Mouse (Mus musculus) CD4-positive, CD25-positive, alpha-beta regulatory T cell, adult 2 months (primary cell): ENCODE measurements at regions not wholly inside any gene's neighbourhood (a gene's known extent, or its start where the extent isn't known, plus 50 kb on each side); places are given as distances from the start of the nearest gene placed in this dataset.

Source experiments
- DNase-seq: peaks from one replicate; pipeline ENCODE4 v3.0.0-alpha.2; 2012; ENCODE audit warnings: low read depth, low spot score

DNA sequence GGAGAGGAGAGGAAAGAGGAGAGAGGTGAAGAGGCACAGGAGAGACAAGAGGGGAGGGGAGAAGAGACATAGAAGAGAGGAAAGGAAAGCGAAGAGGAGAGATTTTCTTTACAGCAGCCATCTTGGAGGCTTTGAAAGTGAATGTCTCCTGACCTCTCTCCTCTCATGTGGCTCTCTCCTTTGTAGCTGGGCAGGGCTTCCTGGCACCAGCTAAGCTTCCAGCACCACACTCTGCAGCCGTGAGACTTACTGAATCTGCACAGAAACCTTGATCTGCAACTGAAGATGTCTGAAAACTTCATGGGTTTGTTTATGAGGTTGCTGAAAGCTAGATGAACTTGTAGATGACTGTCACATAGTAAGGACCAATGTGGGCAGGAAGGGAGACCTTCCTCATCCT is 471.6 kb upstream of the 3110018I06Rik start:
- DNase-seq: peak; percentile 28

DNA sequence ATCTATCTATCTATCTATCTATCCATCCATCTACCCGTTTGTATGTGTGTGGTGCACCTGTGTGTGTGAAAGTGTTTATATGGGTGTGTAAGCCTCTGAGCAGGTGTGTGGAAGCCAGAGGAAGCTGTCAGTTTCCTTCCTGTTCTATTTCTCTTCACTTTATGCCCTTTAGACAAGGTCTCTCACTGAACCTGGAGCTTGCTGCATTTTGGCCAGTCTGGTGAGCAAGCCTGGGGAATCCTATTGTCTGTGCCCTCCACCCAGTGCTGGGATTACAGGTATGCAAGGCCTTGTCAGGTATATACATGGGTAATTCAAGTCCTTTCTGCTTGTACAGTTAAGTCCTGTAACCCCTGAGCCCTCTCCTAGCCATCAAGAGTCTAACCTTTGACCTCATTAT is 466.6 kb upstream of the 3110018I06Rik start:
- DNase-seq: peak; percentile 26

DNA sequence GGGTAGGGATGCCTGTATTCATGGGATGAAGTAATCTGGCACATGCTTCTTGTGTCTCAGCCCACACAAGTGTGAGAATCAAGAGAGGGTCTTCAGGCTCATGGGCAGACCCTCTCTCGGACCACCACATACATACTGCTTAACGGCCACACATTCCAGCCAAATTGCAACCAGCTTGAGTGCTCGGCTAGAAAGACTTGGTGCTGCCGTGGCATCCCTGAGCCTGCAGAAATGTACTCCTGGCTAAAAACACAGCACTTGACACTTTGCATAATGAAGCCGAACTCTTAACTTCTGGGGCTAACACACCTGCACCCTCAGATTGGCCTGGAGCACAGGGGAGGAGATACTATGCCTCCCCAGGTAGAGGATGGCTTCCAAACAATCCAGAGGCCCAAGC is 461.6 kb upstream of the 3110018I06Rik start:
- DNase-seq: no peak

DNA sequence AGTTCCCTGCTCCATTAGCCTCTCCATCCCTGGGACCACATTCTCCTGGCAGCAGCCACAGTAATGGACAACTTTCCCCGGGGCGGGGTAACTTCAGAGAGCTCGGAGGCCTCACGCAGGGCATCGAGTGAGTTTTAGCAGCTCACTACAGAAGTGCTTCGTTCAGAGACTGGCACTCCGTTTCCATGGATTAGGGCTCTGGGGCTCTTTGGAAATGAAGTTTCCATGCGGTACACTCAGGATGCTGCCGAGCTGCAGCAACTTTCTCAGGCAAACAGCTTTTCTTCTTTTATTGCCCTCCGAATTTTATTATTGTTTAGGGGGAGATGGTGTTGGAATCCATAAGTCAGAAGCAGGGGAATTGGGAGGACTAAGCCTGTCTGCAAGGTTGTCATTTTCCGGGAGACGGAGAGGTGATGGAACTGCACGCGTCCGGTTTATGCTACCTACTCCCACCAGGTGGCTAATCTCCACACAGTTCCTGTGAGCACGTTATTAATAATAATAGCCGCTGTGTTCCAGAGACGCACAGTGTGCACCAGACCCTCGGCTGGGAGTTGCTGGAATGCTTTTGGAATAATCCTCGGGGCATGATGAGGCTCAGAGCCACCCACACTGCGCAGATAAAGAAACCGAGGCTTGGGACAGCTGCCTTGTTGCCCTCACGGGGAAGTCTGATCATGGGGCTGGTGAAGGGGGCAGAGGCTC is 460.4 kb upstream of the 3110018I06Rik start:
- no peak for DNase-seq

DNA sequence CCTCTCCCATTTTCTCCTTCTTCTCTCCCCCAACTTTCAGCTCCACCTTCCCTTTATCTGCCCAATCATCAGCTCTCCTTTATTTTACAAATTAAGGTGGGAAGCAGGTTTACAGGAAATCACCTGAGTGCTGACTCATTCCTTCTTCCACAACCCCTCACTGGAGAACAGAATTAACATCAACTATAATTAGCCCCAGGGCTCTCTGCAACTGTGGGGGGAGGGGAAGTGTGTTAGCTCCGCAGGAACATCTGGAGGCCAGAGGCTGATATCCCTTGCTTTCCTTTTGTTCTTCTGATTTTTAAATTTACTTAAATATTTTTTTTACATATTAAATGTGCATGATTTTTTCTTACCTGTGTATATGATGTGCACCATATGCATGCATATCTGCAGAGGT is 459.4 kb upstream of the 3110018I06Rik start:
- DNase-seq: no peak

DNA sequence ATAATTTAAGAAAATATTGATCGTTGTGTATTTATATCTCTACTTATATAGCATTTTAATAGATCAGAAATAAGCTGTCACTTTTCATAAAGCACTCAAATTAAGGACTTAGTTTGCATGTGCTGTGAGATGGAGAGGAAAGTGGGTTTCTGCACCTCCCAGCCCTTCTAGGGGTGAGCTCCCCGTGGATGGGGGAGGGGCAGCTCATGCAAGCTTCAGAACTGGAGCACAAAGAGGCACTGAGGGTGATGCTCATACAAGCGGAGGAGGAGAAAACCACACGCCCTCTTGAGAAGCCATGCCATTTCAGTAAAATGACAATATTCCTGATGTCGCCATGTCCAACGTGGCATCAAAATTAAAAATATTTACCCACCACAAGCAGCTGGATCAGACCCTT is 452.1 kb upstream of the 3110018I06Rik start:
- DNase-seq: no peak

DNA sequence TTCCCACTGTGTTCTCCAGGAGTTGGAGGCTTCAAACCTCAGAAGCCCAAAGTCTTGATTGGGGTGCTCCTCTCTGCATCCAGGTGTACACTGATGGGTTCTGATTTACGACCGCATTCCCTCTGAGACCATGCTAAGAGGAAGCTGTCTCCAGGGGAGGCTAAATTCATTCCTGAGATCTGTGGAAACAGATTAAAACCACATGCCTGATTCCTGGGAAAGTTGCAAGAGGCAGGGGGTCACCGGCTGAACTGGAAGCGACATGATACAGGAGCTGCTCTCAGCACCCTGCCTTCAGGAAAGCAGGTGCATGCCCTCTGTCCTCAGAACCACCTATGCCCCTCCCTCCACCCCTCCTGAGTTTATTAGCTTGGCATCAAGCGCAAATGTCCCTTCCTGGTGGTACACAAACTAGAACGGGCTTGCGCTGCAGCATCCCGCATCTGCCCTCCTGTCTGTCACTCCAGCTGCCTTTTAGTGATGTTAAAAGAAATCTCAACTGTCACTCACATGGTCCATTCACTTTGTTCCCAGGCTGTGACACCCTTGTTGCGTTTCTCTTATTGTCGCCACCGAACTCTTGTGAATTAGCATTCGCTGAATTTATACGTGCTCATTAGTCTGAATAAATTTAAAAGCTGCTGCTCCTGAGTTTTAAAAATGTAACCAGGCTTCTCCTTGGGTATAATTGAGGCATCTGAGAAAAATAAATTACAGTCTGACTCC is 446.3 kb upstream of the 3110018I06Rik start:
- no peak for DNase-seq

DNA sequence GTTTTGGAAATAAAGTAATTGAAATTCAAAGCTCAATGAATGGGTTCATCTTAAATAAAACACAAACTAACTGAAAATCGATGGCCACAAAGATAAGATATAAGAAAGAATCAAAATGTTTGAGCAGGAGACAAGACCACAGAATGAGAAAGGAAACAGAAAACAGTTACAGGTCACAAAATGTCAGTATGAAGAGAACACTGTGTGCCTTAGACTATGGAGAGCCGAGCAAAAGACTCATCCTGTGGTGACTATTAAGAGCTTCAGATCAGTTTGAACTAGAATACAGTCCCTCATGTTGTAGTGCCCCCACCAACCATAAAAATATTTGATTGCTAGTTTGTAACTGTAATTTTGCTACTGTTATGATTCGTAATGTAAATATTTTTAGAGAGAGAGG is 441.9 kb upstream of the 3110018I06Rik start:
- DNase-seq: peak; percentile 40

DNA sequence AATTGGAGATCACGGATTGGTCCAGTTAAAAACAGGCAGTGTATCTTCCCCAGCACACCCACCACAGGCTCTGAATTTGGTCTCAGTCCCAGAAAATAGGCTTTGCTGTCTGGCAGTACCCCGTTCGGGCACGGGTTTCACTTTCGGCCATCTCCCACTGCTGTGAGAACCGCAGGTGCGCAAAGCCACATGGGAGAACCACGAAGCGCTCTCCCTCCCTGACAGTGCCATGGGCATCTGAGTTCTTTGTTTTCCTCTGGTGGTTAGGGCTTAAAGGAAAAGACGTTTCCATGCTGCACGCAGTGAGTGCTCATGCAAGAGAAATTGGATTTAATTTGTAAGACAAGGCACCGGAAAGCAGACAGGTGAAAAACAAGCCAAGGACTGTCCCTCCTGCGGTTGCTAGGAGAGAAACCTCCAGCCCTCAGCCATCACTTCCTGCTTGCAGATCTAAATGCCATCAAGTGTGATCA is 441.3 kb upstream of the 3110018I06Rik start:
- DNase-seq: peak; percentile 78

DNA sequence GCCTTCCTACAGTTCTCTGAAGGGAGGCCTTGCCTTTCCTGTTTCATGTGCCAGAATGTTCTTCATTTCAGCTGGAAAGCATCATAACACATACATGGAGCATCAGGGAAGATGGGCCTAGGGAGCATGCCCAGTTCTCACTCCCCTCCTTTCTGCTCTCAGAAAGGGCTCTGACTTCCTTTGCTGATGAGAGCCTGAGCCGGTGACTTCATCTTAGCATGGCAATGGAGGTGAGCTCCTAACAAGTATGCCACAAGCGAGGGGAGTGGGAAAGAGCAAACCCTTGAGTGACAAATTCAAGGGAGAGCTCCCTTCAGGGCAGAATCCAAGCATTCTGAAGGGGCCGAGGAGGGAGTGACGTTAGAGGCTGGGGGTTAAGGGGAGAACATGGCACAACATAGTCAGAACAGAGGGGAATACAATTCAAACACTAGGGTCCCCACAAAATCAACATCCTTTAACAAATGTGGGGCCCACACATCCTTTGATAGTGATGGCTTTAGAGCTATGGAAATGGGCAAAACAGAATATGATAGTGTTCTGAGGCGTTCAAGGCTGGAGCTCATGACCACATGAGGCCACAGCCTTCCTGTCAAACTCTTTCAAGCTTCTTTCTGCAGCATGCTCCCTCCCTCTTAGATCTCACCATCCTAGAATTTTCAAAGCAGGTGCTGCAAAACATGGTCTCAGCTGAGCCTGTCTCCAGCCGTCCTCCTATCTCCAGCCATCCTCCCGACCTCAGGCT is 437.4 kb upstream of the 3110018I06Rik start:
- peak; percentile 26 for DNase-seq

DNA sequence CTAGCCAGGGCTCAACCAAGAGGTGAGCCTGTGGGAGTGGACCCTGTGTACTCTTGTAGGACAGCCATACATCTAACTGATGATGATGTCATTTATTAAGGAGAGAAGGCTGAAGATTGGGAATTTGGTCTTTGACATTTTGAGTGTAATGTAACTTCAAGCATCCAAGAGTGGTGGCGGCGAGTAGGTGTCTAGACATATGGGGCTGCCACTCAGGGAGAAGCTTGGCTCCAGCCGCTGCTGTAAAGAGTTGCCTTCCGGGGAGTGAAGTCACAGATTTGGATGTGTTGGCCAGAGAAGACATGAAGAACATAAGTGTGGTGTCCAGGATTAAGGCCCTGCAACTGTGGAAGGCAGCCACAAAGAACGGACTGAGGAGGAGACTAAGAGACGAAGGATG is 436.3 kb upstream of the 3110018I06Rik start:
- DNase-seq: no peak

DNA sequence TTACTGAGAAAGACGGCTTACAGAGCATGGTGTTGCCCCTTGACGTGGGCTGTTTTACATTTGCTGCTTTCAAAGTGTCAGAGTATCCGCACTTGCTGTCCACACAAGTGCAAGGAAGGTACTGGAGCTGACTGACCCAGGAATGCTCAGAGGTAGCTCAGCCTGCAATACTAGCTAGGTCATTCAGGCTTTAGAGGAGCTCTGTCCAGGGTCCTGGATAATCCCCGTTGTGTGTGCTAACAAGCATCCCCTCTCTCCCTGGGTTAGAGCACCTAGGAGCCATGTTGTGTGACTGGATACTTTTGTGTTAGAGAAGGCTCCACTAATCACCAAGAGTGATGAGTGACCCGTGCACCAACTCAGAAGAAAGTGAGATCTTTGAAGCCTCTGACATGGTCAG is 431.9 kb upstream of the 3110018I06Rik start:
- DNase-seq: peak; percentile 22

DNA sequence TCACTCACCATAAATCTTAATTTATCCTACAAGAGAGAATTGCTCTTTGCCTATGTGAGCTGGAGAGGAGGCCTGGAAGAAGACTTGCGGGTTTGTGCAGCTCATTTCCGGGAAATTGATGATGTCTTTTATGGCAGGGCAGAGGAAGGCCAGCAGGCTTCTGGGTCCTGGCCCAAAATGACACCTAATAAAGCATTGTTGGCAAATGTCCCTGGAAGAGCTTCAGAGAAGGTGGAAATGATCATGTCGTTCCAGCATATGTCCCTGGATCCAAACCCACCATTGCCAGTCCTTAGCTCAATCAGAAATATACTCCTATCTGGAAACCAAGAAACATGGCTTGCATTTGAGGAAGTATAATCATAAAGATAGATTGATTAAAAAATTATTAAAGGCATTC is 427.9 kb upstream of the 3110018I06Rik start:
- DNase-seq: no peak

DNA sequence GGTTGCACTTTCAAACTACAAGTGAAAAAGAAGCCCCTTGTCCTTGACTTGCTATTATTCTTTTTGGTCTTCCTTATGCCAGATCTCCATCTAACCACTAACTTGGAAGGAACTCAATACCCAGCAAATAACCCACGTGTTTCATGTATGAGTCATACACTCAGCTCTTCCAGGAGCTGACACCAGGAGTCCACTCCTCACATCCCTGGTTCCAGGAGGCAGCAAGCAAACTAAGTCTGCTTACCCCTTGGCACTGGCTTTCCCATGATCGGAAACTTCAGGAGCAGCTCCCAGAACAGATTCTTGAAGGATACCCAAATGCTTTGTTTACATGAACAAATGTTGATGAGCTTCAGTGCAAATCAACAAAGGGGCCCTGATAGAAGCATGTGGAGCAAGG is 421.1 kb upstream of the 3110018I06Rik start:
- no peak for DNase-seq

DNA sequence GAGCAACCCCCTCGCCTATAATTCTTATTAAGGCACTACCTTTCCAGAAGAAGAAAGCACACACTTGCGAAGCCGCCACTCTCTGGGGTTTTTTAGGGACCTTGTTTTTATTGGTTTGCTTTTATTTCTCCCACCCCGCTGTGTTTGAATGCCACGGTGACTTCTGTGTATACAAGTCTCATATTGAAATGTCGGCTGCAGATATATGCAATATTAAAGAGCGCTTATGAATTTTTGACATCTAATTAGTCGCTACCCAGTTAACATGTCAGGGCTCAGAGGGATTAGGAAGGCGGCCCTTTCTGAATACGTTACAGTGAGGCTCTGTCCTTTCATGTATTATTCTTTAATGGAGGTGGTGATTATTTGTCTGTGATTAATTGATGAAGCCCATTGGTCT is 405.9 kb upstream of the 3110018I06Rik start:
- no peak for DNase-seq

DNA sequence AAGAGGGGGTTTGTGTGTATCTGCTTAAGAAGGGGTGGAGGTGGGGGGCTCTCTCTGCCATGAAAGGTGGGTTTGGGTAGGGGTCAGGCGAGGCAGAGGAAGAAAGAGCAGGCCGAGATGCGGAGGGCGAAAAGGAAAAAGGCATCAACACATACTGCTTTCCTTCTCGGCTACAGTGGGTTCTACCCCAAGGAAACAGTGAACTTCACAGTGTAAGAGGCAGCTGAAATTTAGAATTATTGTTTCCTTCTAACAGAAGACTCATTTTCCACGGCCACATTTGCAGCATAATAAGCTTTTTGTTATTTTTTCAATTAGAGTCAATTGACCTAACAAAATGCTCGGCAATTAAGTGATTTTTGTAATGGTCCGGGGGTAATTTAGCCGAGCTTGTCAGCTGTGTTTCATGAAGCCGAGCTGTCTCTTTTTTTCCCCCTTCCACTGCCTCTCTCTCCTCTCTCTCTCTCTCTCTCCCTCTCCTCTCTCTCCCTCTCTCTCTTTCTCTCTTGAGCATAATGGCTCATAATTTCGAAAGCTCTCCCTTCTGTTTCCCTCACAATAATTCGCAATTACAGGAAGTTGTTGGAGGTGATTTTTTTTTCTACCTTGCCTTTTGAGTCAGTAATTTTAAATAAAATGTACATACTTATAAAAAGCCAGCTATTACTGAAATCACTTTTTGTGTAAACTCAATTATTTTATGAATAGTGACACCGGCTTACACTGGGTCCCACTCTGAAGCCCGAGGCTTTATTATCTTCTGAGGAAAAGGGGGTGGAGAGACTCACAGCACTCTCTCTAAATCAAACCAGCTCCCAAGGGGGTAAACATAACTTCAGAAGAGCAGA is 403.1 kb upstream of the 3110018I06Rik start:
- DNase-seq: no peak

DNA sequence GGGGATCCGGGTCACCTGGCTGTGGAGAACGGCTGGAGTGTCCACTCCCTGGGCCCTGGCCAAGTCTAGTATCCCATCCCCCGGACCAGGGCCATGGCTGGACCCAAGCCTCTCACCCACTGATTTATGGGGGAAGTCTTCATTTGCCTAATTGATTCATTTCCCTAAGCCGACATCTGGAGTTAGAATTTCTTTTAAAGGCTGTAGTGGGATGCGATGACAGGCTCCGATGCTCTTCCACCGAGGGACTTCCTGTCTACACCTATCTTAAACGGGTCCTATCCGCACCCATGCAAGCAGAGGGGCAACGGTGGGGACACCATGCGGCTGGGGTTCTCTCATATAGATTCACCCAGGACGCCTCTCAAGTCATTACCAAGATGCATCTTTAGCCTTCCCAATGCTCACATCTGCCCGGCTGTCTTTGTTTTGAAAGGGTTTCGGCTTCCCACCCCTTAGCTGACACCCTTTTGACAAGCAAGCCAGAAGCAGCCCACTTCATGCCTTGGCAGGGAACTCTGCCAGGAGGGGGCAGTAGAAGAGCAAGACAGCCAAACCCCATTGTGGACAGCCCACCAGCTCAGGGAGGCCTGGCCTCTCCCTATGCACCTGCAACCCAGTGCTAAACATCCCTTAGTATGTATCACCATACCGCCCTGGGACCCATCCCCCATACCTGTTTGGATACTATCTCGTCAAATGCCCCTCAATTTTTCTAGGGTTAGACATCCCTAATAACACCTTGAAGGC is 402.4 kb upstream of the 3110018I06Rik start:
- peak; percentile 90 for DNase-seq

DNA sequence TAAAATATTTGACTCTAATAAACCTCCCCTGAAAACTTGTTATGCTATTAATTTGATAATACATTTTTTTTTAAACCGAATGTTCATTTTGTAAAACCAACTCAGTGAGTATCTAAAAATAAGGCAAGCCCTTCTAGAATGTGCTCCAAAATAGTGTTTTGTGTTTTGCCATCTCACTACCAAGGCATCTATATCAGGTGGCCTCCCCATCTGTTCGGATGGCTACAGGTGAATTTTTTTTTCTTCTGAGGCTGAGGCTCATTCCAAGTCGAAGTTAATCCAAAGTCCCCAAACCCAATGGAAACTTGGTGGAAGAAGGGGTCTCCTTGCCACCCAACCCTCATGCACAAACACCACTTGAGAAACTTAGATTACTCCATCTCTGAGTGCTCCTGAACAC is 396.3 kb upstream of the 3110018I06Rik start:
- DNase-seq: no peak

DNA sequence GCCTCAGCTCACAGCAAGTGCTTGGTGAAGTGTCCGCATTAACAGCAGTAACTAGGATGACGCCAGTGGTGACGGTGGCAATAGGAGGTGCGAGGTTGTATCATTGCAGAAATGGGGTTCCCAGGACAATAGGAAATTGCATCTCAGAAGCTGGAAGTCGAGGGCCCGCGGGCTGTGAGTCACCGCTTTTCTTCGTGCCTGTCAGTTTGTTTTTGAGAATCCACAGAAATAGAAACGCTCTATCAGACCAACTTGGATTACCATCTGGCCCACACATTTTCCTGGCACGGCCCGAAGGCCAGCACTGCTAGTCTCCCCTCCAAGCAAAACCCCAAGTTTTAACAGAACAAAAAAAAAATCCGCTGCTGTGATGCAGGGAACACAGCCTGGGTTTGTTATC is 395.1 kb upstream of the 3110018I06Rik start:
- DNase-seq: no peak

DNA sequence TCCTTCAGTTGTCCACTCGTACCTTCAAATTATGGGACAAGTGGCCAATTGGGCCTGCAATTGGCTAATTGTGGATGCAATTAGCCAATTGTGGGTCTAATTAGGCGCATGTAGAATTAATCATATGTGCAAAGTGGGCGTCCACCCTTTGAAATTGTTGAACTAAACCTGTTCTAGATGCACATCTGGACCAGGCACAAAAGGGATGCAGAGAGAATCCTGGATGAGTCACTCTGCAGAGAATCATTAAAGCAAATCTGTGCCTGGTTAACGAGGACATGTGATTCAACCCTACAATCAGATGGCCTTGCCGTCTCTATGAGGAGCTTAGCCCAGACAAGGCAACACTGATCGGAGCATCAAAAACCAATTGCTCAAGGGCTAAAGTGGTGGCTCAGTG is 393.0 kb upstream of the 3110018I06Rik start:
- DNase-seq: no peak

DNA sequence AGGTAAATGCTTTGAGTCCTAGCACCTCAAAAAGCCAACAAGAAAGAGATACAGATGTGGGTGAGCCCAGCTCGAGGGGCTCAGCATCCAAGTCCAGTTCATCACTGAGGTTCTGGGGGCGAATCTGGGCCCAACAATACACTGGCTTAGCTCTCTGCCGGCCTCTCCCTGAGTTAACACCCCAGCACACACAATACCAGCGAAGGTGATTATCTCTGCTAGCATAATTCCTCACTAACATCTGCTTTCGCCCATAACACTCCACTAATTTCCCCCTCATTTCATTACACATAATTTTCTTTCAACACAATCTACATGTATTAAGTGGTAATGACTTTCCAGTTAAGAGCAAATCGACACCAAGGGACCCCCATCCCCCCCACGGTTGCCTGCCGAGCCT is 383.9 kb upstream of the 3110018I06Rik start:
- DNase-seq: no peak
